Mouse (Mus musculus) lung, postnatal 0 days (tissue): ENCODE data around the gene Skint2. TPM values are rescaled to one million over a fixed set of nuclear protein-coding genes. Genes with fewer than 3 reads are reported as not detected.

ENCODE experiments used
- ATAC-seq: fragments of 200-750 bp; cut with Nextera tagmentation; 2 replicates; pipeline ENCODE4 v1.8.0; 2017; ENCODE audit warnings: moderate library complexity
- DNase-seq: peaks from one replicate; pipeline ENCODE4 v3.0.0-alpha.2; 2016; ENCODE audit warnings: low spot score
- H3K27ac ChIP-seq: fragments of 300-500 bp; sonication (generic); 2 replicates; pipeline ENCODE4 v1.5.1; 2014; ENCODE audit warnings: antibody characterized with exemption, mild to moderate bottlenecking, low read length, mixed read lengths
- H3K27me3 ChIP-seq: fragments of 300-500 bp; sonication (generic); replicated peaks from 2 replicates; pipeline ENCODE4 v1.6.1; 2014; ENCODE audit warnings: low read length, mixed read lengths; ENCODE audit not compliant: insufficient read depth
- H3K36me3 ChIP-seq: fragments of 300-500 bp; sonication (generic); 2 replicates; pipeline ENCODE4 v1.6.1; 2014; ENCODE audit warnings: low read length, mixed read lengths; ENCODE audit not compliant: insufficient read depth
- H3K4me1 ChIP-seq: fragments of 300-500 bp; sonication (generic); 2 replicates; pipeline ENCODE4 v1.6.1; 2014; ENCODE audit warnings: antibody characterized with exemption, low read depth, low read length, mixed read lengths; ENCODE audit not compliant: insufficient read depth
- H3K4me2 ChIP-seq: fragments of 300-500 bp; sonication (generic); replicated peaks from 2 replicates; pipeline ENCODE4 v1.6.1; 2014; ENCODE audit warnings: low read depth, mild to moderate bottlenecking, low read length, moderate library complexity, mixed read lengths
- H3K4me3 ChIP-seq: fragments of 300-500 bp; sonication (generic); 2 replicates; pipeline ENCODE4 v1.5.1; 2014; ENCODE audit warnings: low read depth, low read length
- H3K9ac ChIP-seq: fragments of 300-500 bp; sonication (generic); replicated peaks from 2 replicates; pipeline ENCODE4 v1.6.1; 2014; ENCODE audit warnings: low read depth, mild to moderate bottlenecking
- H3K9me3 ChIP-seq: fragments of 300-500 bp; sonication (generic); 2 replicates; pipeline ENCODE4 v1.6.1; 2016; ENCODE audit warnings: low read length, mixed read lengths
- CTCF ChIP-seq: IDR thresholded peaks from 2 replicates; pipeline ENCODE4 v1.5.1; 2016; ENCODE audit warnings: antibody characterized with exemption, mild to moderate bottlenecking
- EP300 ChIP-seq: IDR thresholded peaks from 2 replicates; pipeline ENCODE4 v1.6.1; 2016; ENCODE audit warnings: antibody characterized with exemption, mild to moderate bottlenecking, control low read depth
- WGBS: fragments of 180-500 bp; shearing (Covaris S2); extraction: QIAGEN DNeasy Blood & Tissue Kit; methylation state at CpG from one replicate; pipeline ENCODE4 v1.1.7; 2014; 5-methylcytosine and 5-hydroxymethylcytosine counted together
- polyA plus RNA-seq: library from polyadenylated mRNA; unstranded; fragments of >200 nt; fragmentation: Nextera tagmentation; extraction: Ambion mirVana; gene quantifications from 2 replicates; pipeline ENCODE4 v1.2.1, GENCODE M21; 2015

Skint2 gene
- not detected in 2 replicates for polyA plus RNA-seq

DNA sequence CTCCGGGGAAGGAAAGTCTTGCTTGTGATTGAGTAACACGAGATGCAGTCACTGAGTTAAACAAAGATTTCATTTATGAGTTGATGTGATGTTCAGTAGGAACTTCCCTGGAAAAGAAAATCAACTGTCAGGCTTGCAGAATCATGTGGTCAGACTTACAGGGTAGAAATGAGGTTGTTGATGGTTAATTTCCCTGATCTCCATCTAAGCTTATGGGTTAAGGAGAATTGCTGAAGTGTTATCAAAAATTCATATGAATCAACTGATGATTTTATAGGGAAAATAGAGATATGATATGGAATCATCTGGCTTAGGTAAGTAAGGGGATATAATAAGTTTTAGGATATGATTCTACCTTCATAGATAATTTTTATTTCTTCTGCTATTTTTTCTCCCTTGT lies at the start of gene Skint2:
Gene Skint2 (plus strand): TSS at position 301 of the 400 bp plus-strand sequence.
- no peak for DNase-seq
- H3K4me2 ChIP-seq = no peak within 1 kb of the TSS
- no peaks in the 10 kb centered on the region for H3K27me3 ChIP-seq
- ATAC-seq = no peak
- 71% methylated on average over 2 of the region's 2 CpGs for WGBS
- H3K9me3 ChIP-seq = no peaks in the 10 kb centered on the region
- no peak within 1 kb of the TSS for H3K4me3 ChIP-seq
- no peak within 1 kb of the TSS for H3K27ac ChIP-seq
- H3K4me1 ChIP-seq = no peaks in the 10 kb centered on the region
- TF ChIP-seq EP300 (no peak), CTCF (no peak)
- H3K9ac ChIP-seq = no peak within 1 kb of the TSS
- no peaks in the 10 kb centered on the region for H3K36me3 ChIP-seq

Other genes starting within 250 kb of the Skint2 start
- gene Skint9, start 123.2 kb upstream of the Skint2 start, polyA plus RNA-seq = not detected in 2 replicates
- gene Skint10, start 217.7 kb downstream of the Skint2 start, polyA plus RNA-seq = not detected in 2 replicates